Mouse (Mus musculus) liver, embryonic 12.5 days (tissue): ENCODE measurements around the gene Sema7a. TPM values are rescaled to one million over a fixed set of nuclear protein-coding genes. Genes with fewer than 3 reads are reported as not detected.

ENCODE experiments used
- ATAC-seq: fragments of 200-750 bp; cut with Nextera tagmentation; 2 replicates; pipeline ENCODE4 v1.8.0; 2017; ENCODE audit warnings: moderate number of reproducible peaks, mild to moderate bottlenecking, moderate library complexity
- H3K27ac ChIP-seq: fragments of 300-500 bp; sonication (generic); 2 replicates; pipeline ENCODE4 v1.5.1; 2016; ENCODE audit warnings: mild to moderate bottlenecking
- H3K27me3 ChIP-seq: fragments of 300-500 bp; sonication (generic); replicated peaks from 2 replicates; pipeline ENCODE4 v1.6.1; 2016; ENCODE audit warnings: mild to moderate bottlenecking, moderate library complexity
- H3K36me3 ChIP-seq: fragments of 300-500 bp; sonication (generic); 2 replicates; pipeline ENCODE4 v1.6.1; 2016; ENCODE audit warnings: mild to moderate bottlenecking, moderate library complexity
- H3K4me1 ChIP-seq: fragments of 300-500 bp; sonication (generic); 2 replicates; pipeline ENCODE4 v1.6.1; 2016
- H3K4me2 ChIP-seq: fragments of 300-500 bp; sonication (generic); 2 replicates; pipeline ENCODE4 v1.6.1; 2016; ENCODE audit warnings: mild to moderate bottlenecking, moderate library complexity
- H3K4me3 ChIP-seq: fragments of 300-500 bp; sonication (generic); 2 replicates; pipeline ENCODE4 v1.5.1; 2016; ENCODE audit warnings: mild to moderate bottlenecking, moderate library complexity
- H3K9ac ChIP-seq: fragments of 300-500 bp; sonication (generic); 2 replicates; pipeline ENCODE4 v1.6.1; 2016; ENCODE audit warnings: mild to moderate bottlenecking, moderate library complexity
- H3K9me3 ChIP-seq: fragments of 300-500 bp; sonication (generic); replicated peaks from 2 replicates; pipeline ENCODE4 v1.6.1; 2016; ENCODE audit warnings: mild to moderate bottlenecking, moderate library complexity
- WGBS: fragments of 180-500 bp; shearing (Covaris S2); methylation state at CpG from one replicate; pipeline ENCODE4 v1.1.7; 2016; ENCODE audit not compliant: insufficient replicate concordance; 5-methylcytosine and 5-hydroxymethylcytosine counted together
- polyA plus RNA-seq: library from polyadenylated mRNA; unstranded; fragments of >200 nt; fragmentation: Nextera tagmentation; extraction: Ambion mirVana; gene quantifications from 2 replicates; pipeline ENCODE4 v1.2.1, GENCODE M21; 2016

The Sema7a gene
- polyA plus RNA-seq, 1 experiment from 2014 or later = not detected

- Histone ChIP-seq H3K27me3 (peaks cover 8% of the 10 kb centered on the region; the same call in 1 of the 2 replicates), H3K9ac (no peak overlapping the region), H3K9me3 (no peaks in the 10 kb centered on the region), H3K4me3 (no peak overlapping the region), H3K27ac (no peak overlapping the region), H3K4me2 (no peak overlapping the region), H3K36me3 (no peaks in the 10 kb centered on the region), H3K4me1 (no peaks in the 10 kb centered on the region)
- no peak for ATAC-seq
- 33% methylated on average over 7 of the region's 7 CpGs for WGBS
These were observed 71.1 kb downstream of the Sema7a start for GRCm38 (mm10) chr9:58011027-58011426.

GRCm38 (mm10) chr9:58011552-58011951 is 71.6 kb downstream of the Sema7a start:
- Histone ChIP-seq H3K27me3 (peaks cover 8% of the 10 kb centered on the region; the same call in 1 of the 2 replicates), H3K9me3 (no peaks in the 10 kb centered on the region), H3K27ac (no peak overlapping the region), H3K4me3 (no peak overlapping the region), H3K4me1 (no peaks in the 10 kb centered on the region), H3K4me2 (no peak overlapping the region), H3K36me3 (no peaks in the 10 kb centered on the region), H3K9ac (no peak overlapping the region)
- no peak for ATAC-seq
- 66% methylated on average over 8 of the region's 8 CpGs for WGBS

Other genes with a start within 250 kb of the Sema7a start
- 21.2 and 22.2 TPM in 2 replicates for gene Edc3, start 231.6 kb upstream of the Sema7a start, polyA plus RNA-seq
- gene Clk3, start 174.3 kb upstream of the Sema7a start, polyA plus RNA-seq = 99.8 and 104 TPM in 2 replicates
- gene Arid3b, start 103.3 kb upstream of the Sema7a start, polyA plus RNA-seq = 15.6 and 16.0 TPM in 2 replicates
- 69.3 and 69.8 TPM in 2 replicates for gene Ubl7, start 29.1 kb upstream of the Sema7a start, polyA plus RNA-seq
- 0.10 TPM in 1 of 2 replicates, not detected in the other for gene Cyp11a1, start 66.3 kb downstream of the Sema7a start, polyA plus RNA-seq
- 0.60 and 1.2 TPM in 2 replicates for gene Stra6, start 123.7 kb downstream of the Sema7a start, polyA plus RNA-seq
- not detected in 2 replicates for gene Ccdc33, start 178.7 kb downstream of the Sema7a start, polyA plus RNA-seq